Mouse (Mus musculus) CD4-positive, CD25-positive, alpha-beta regulatory T cell, adult 4 months (primary cell): ENCODE data around the gene Ckap4. TPM values are rescaled to one million over a fixed set of nuclear protein-coding genes. Genes with fewer than 3 reads are reported as not detected.
"Not testable (repeated sequence)": the region's sequence is repeated elsewhere in the genome, so short reads cannot be mapped to it uniquely, and the experiment has no call there.

Experiments used
- ATAC-seq: one replicate; pipeline ENCODE4 v1.8.0; 2017
- polyA plus RNA-seq, 2 experiments: library from polyadenylated mRNA; unstranded; fragments of 100-300 nt; shearing (Covaris generic); gene quantifications; one replicate each; pipeline ENCODE4 v1.2.1; 2017

Ckap4 gene
- polyA plus RNA-seq, 2 experiments from 2014 or later: 0.20 to 0.23 TPM

GRCm38 (mm10) chr10:84549146-84549919, 15.5 kb upstream of the Ckap4 start:
- ATAC-seq: no peak

GRCm38 (mm10) chr10:84544841-84545610, 11.2 kb upstream of the Ckap4 start:
- no peak for ATAC-seq

- no peak for ATAC-seq
Measured at GRCm38 (mm10) chr10:84542802-84543658, 9.2 kb upstream of the Ckap4 start.

GRCm38 (mm10) chr10:84539651-84540050, 5.8 kb upstream of the Ckap4 start:
- no peak for ATAC-seq

GRCm38 (mm10) chr10:84535859-84536258, 2.0 kb upstream of the Ckap4 start:
- no peak for ATAC-seq

GRCm38 (mm10) chr10:84535458-84535857, 1.6 kb upstream of the Ckap4 start:
- no peak for ATAC-seq

- peak; percentile 34 for ATAC-seq
Measured at GRCm38 (mm10) chr10:84532911-84533882, 665 bp downstream of the Ckap4 start.

- no peak for ATAC-seq
Measured at GRCm38 (mm10) chr10:84532191-84532889, 1.5 kb downstream of the Ckap4 start.

- no peak for ATAC-seq
Measured at GRCm38 (mm10) chr10:84531576-84531975, 2.3 kb downstream of the Ckap4 start.

GRCm38 (mm10) chr10:84530388-84530787, 3.5 kb downstream of the Ckap4 start:
- no peak for ATAC-seq

- ATAC-seq: no peak
Measured at GRCm38 (mm10) chr10:84527631-84528030, 6.2 kb downstream of the Ckap4 start.

- no peak for ATAC-seq
Measured at GRCm38 (mm10) chr10:84527070-84527469, 6.8 kb downstream of the Ckap4 start.

- ATAC-seq: no peak
Measured at GRCm38 (mm10) chr10:84526488-84526887, 7.4 kb downstream of the Ckap4 start.

GRCm38 (mm10) chr10:84523682-84524081, 10.2 kb downstream of the Ckap4 start:
- no peak for ATAC-seq

GRCm38 (mm10) chr10:84516414-84516927, 17.4 kb downstream of the Ckap4 start:
- no peak for ATAC-seq

- ATAC-seq: not testable (repeated sequence)
Measured at GRCm38 (mm10) chr10:84515980-84516379, 17.9 kb downstream of the Ckap4 start.

GRCm38 (mm10) chr10:84515512-84515950, 18.3 kb downstream of the Ckap4 start:
- peak; percentile 84 for ATAC-seq

GRCm38 (mm10) chr10:84514038-84514578, 19.8 kb downstream of the Ckap4 start:
- ATAC-seq: peak; percentile 64

GRCm38 (mm10) chr10:84512766-84513165, 21.1 kb downstream of the Ckap4 start:
- no peak for ATAC-seq

- no peak for ATAC-seq
Measured at GRCm38 (mm10) chr10:84508603-84509002, 25.3 kb downstream of the Ckap4 start.
